Mouse (Mus musculus): ENCODE measurements around the gene Rad9b. TPM values are rescaled to one million over a fixed set of nuclear protein-coding genes. Genes with fewer than 3 reads are reported as not detected.
A peak's percentile ranks its signal among the peaks of the same experiment; 100 is the strongest.

The Rad9b gene
- polyA plus RNA-seq, 1 experiment from 2014 or later = 13.1 TPM

GRCm38 (mm10) chr5:122377101-122377833 lies 23.2 kb upstream of the Rad9b start:
- Histone ChIP-seq H3K36me3 (ENCODE audit: control insufficient read depth, insufficient read depth, low read length) (peaks cover 35% of the 10 kb centered on the region), H3K27me3 (replicated peaks; ENCODE audit: control insufficient read depth, insufficient read depth, low read length) (no peaks in the 10 kb centered on the region), H3K4me2 (ENCODE audit: low read length) (no peak overlapping the region), H3K27ac (ENCODE audit: low read depth, low read length) (no peak overlapping the region), H3K4me1 (ENCODE audit: control insufficient read depth, insufficient read depth, low read length) (peaks cover 8% of the 10 kb centered on the region), H3K9me3 (replicated peaks; ENCODE audit: control insufficient read depth, low read length) (no peaks in the 10 kb centered on the region), H3K9ac (ENCODE audit: low read length) (no peak overlapping the region), H3K4me3 (ENCODE audit: low read depth, low read length) (no peak overlapping the region)
- ATAC-seq (no peak), DNase-seq (ENCODE audit: low spot score) (no peak)
- WGBS = 93% methylated on average over 4 of the region's 4 CpGs

DNA sequence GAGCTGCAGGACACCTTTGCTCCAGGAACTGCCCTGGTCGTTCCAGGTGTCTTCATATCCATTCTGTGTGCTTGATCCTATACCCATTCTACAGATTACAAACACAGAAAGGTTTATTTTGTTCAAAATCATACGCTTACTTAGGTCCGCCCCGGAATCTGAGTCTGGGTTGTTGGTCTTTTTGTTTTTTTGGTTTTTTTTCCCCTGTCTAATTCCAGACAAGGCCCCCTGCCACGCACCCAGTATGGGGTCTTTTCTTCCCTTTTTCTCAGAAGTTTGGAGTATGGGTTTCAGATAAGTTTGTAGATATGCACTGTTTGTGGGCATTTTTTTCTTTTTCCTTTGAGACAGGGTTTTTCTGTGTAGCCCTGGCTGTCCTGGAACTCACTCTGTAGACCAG lies 18.8 kb upstream of the Rad9b start:
- H3K4me2 ChIP-seq (ENCODE audit: low read length) = peak overlapping the region; percentile 61
- peaks cover 8% of the 10 kb centered on the region for H3K4me1 ChIP-seq (ENCODE audit: control insufficient read depth, insufficient read depth, low read length)
- H3K36me3 ChIP-seq (ENCODE audit: control insufficient read depth, insufficient read depth, low read length) = peaks cover 22% of the 10 kb centered on the region
- H3K9me3 ChIP-seq (replicated peaks; ENCODE audit: control insufficient read depth, low read length) = no peaks in the 10 kb centered on the region
- H3K9ac ChIP-seq (ENCODE audit: low read length) = peak overlapping the region; percentile 72
- 8% methylated on average over 5 of the region's 5 CpGs for WGBS
- peak overlapping the region; percentile 71 for H3K4me3 ChIP-seq (ENCODE audit: low read depth, low read length)
- DNase-seq (ENCODE audit: low spot score) (peak; percentile 6), ATAC-seq (no peak)
- peak overlapping the region; percentile 78; the same call in 1 of the 2 replicates for H3K27ac ChIP-seq (ENCODE audit: low read depth, low read length)
- H3K27me3 ChIP-seq (replicated peaks; ENCODE audit: control insufficient read depth, insufficient read depth, low read length) = no peaks in the 10 kb centered on the region

GRCm38 (mm10) chr5:122372192-122372769 lies 18.2 kb upstream of the Rad9b start, which contains the start of gene Fam216a:
Gene Fam216a, minus strand, starts transcription at chr5:122372364.
- Histone ChIP-seq H3K27ac (ENCODE audit: low read depth, low read length) (peak within 1 kb of the TSS; percentile 96), H3K27me3 (replicated peaks; ENCODE audit: control insufficient read depth, insufficient read depth, low read length) (no peaks in the 10 kb centered on the region), H3K36me3 (ENCODE audit: control insufficient read depth, insufficient read depth, low read length) (peaks cover 28% of the 10 kb centered on the region), H3K9me3 (replicated peaks; ENCODE audit: control insufficient read depth, low read length) (no peaks in the 10 kb centered on the region), H3K4me2 (ENCODE audit: low read length) (peak within 1 kb of the TSS; percentile 68), H3K4me3 (ENCODE audit: low read depth, low read length) (peak within 1 kb of the TSS; percentile 71), H3K9ac (ENCODE audit: low read length) (peak within 1 kb of the TSS; percentile 87), H3K4me1 (ENCODE audit: control insufficient read depth, insufficient read depth, low read length) (peaks cover 8% of the 10 kb centered on the region)
- under 1% methylated on average over 52 of the region's 53 CpGs for WGBS
- peak; percentile 95 for ATAC-seq
- peak; percentile 100 for DNase-seq (ENCODE audit: low spot score)

- H3K36me3 ChIP-seq (ENCODE audit: control insufficient read depth, insufficient read depth, low read length) = peaks cover 34% of the 10 kb centered on the region
These were observed 17.7 kb upstream of the Rad9b start, which contains the start of gene Gpn3 for GRCm38 (mm10) chr5:122371591-122372191. Gene Gpn3, plus strand, starts transcription at chr5:122371876.

GRCm38 (mm10) chr5:122354492-122355067 lies 547 bp upstream of the Rad9b start:
- ATAC-seq = no peak; the same call in 1 of the 2 replicates
- Histone ChIP-seq H3K4me1 (ENCODE audit: control insufficient read depth, insufficient read depth, low read length) (peaks cover 7% of the 10 kb centered on the region; the same call in 1 of the 2 replicates), H3K36me3 (ENCODE audit: control insufficient read depth, insufficient read depth, low read length) (0 out of 2 replicates have a peak, but pooled peaks cover under 1% of the 10 kb centered on the region), H3K4me3 (ENCODE audit: low read depth, low read length) (peak overlapping the region; percentile 93), H3K27ac (ENCODE audit: low read depth, low read length) (peak overlapping the region; percentile 75), H3K27me3 (replicated peaks; ENCODE audit: control insufficient read depth, insufficient read depth, low read length) (no peaks in the 10 kb centered on the region), H3K9me3 (replicated peaks; ENCODE audit: control insufficient read depth, low read length) (no peaks in the 10 kb centered on the region), H3K9ac (ENCODE audit: low read length) (peak overlapping the region; percentile 86), H3K4me2 (ENCODE audit: low read length) (peak overlapping the region; percentile 78)
- under 1% methylated on average over 36 of the region's 57 CpGs for WGBS
- no peak for DNase-seq (ENCODE audit: low spot score)

More at GRCm38 (mm10) chr5:122371591-122372191, 17.7 kb upstream of the Rad9b start, which contains the start of gene Gpn3:
- peaks cover 8% of the 10 kb centered on the region for H3K4me1 ChIP-seq (ENCODE audit: control insufficient read depth, insufficient read depth, low read length)
- ATAC-seq (peak; percentile 77), DNase-seq (ENCODE audit: low spot score) (no peak)
- H3K4me2 ChIP-seq (ENCODE audit: low read length) = peak within 1 kb of the TSS; percentile 68
- WGBS = 0% methylated on average over 18 of the region's 46 CpGs
- H3K27me3 ChIP-seq (replicated peaks; ENCODE audit: control insufficient read depth, insufficient read depth, low read length) = no peaks in the 10 kb centered on the region
- peak within 1 kb of the TSS; percentile 71 for H3K4me3 ChIP-seq (ENCODE audit: low read depth, low read length)
- H3K9me3 ChIP-seq (replicated peaks; ENCODE audit: control insufficient read depth, low read length) = no peaks in the 10 kb centered on the region
- peak within 1 kb of the TSS; percentile 96 for H3K27ac ChIP-seq (ENCODE audit: low read depth, low read length)
- H3K9ac ChIP-seq (ENCODE audit: low read length) = peak within 1 kb of the TSS; percentile 87

DNA sequence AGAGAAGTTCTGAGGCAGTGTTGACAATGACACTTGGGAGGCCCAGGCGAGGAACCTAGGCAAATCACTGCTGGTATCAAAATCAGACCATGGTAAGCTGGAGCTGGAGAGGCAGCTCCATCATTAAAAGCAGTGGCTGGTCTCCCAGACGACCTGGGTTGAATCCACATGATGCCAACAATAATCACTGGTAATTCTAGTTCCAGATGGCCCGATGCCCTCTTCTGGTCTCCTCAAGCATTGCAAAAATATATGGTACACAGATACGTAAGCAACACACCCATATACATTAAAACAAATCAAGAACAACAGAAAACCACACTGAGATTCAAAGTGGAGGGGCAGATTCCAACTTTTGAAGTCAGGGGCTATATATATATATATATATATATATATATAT lies 8.3 kb downstream of the Rad9b start:
- Histone ChIP-seq H3K36me3 (ENCODE audit: control insufficient read depth, insufficient read depth, low read length) (no peaks in the 10 kb centered on the region), H3K4me1 (ENCODE audit: control insufficient read depth, insufficient read depth, low read length) (no peaks in the 10 kb centered on the region), H3K27me3 (replicated peaks; ENCODE audit: control insufficient read depth, insufficient read depth, low read length) (no peaks in the 10 kb centered on the region), H3K9me3 (replicated peaks; ENCODE audit: control insufficient read depth, low read length) (0 out of 2 replicates have a peak, but pooled peaks cover 2% of the 10 kb centered on the region), H3K9ac (ENCODE audit: low read length) (no peak overlapping the region), H3K27ac (ENCODE audit: low read depth, low read length) (no peak overlapping the region), H3K4me3 (ENCODE audit: low read depth, low read length) (no peak overlapping the region), H3K4me2 (ENCODE audit: low read length) (no peak overlapping the region)
- DNase-seq (ENCODE audit: low spot score) (peak; percentile 8), ATAC-seq (no peak)
- 80% methylated on average over 4 of the region's 4 CpGs for WGBS

- no peaks in the 10 kb centered on the region for H3K27me3 ChIP-seq (replicated peaks; ENCODE audit: control insufficient read depth, insufficient read depth, low read length)
- 0 out of 2 replicates have a peak, but pooled peaks cover 2% of the 10 kb centered on the region for H3K9me3 ChIP-seq (replicated peaks; ENCODE audit: control insufficient read depth, low read length)
- no peak for ATAC-seq
- peak; percentile 82 for DNase-seq (ENCODE audit: low spot score)
- H3K27ac ChIP-seq (ENCODE audit: low read depth, low read length) = no peak overlapping the region
- whole genome bisulfite sequencing = 9% methylated on average over 5 of the region's 5 CpGs
- H3K9ac ChIP-seq (ENCODE audit: low read length) = no peak overlapping the region
- no peak overlapping the region for H3K4me2 ChIP-seq (ENCODE audit: low read length)
- no peaks in the 10 kb centered on the region for H3K4me1 ChIP-seq (ENCODE audit: control insufficient read depth, insufficient read depth, low read length)
- H3K4me3 ChIP-seq (ENCODE audit: low read depth, low read length) = no peak overlapping the region
- H3K36me3 ChIP-seq (ENCODE audit: control insufficient read depth, insufficient read depth, low read length) = no peaks in the 10 kb centered on the region
These were observed 9.8 kb downstream of the Rad9b start for GRCm38 (mm10) chr5:122344260-122344659.

DNA sequence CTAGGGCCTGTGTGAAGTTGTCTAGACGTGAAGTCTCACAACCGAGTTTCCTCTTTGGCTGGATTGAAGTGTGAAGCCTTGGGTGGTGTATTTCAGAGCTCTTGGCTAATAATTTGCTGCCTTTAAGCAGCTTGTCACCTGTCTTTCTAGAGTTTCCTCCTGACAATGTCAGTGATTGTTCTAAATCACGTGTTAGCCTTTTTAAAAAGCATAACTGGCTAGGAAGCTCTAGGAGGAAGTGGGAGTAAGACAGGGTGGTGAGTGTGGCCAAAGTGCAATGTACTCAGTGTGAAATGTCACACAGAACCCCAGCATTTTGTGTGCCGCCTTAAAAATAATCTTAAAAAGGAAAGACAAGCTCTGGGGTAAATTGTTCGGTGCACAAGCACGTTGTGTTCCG lies 10.3 kb downstream of the Rad9b start:
- Histone ChIP-seq H3K4me3 (ENCODE audit: low read depth, low read length) (no peak overlapping the region), H3K4me2 (ENCODE audit: low read length) (no peak overlapping the region), H3K9ac (ENCODE audit: low read length) (no peak overlapping the region), H3K36me3 (ENCODE audit: control insufficient read depth, insufficient read depth, low read length) (no peaks in the 10 kb centered on the region), H3K27me3 (replicated peaks; ENCODE audit: control insufficient read depth, insufficient read depth, low read length) (no peaks in the 10 kb centered on the region), H3K4me1 (ENCODE audit: control insufficient read depth, insufficient read depth, low read length) (no peaks in the 10 kb centered on the region), H3K9me3 (replicated peaks; ENCODE audit: control insufficient read depth, low read length) (0 out of 2 replicates have a peak, but pooled peaks cover 2% of the 10 kb centered on the region), H3K27ac (ENCODE audit: low read depth, low read length) (no peak overlapping the region)
- no peak for DNase-seq (ENCODE audit: low spot score)
- no peak for ATAC-seq
- WGBS = 47% methylated on average over 7 of the region's 7 CpGs

Data from forebrain, embryonic 14.5 days (tissue).